Mouse (Mus musculus) midbrain, postnatal 0 days (tissue): ENCODE data around the gene Uso1. TPM values are rescaled to one million over a fixed set of nuclear protein-coding genes. Genes with fewer than 3 reads are reported as not detected.
A peak's percentile ranks its signal among the peaks of the same experiment; 100 is the strongest.

ENCODE experiments used
- ATAC-seq: fragments of 200-750 bp; cut with Nextera tagmentation; 2 replicates; pipeline ENCODE4 v1.8.0; 2017; ENCODE audit warnings: moderate number of reproducible peaks, mild to moderate bottlenecking, moderate TSS enrichment, moderate library complexity; ENCODE audit not compliant: low FRiP score
- DNase-seq: peaks from one replicate; pipeline ENCODE4 v3.0.0-alpha.2; 2015; ENCODE audit warnings: low spot score
- H3K27ac ChIP-seq: fragments of 300-500 bp; sonication (generic); 2 replicates; pipeline ENCODE4 v1.5.1; 2014; ENCODE audit warnings: low read depth, mild to moderate bottlenecking, low read length, mixed read lengths
- H3K27me3 ChIP-seq: fragments of 300-500 bp; sonication (generic); 2 replicates; pipeline ENCODE4 v1.6.1; 2014; ENCODE audit warnings: low read length, control low read depth, mixed read lengths; ENCODE audit not compliant: insufficient read depth
- H3K36me3 ChIP-seq: fragments of 300-500 bp; sonication (generic); 2 replicates; pipeline ENCODE4 v1.6.1; 2014; ENCODE audit warnings: low read length, control low read depth, mixed read lengths; ENCODE audit not compliant: insufficient read depth
- H3K4me1 ChIP-seq: fragments of 300-500 bp; sonication (generic); 2 replicates; pipeline ENCODE4 v1.6.1; 2014; ENCODE audit warnings: mild to moderate bottlenecking, control low read depth, antibody characterized with exemption, low read length, mixed read lengths; ENCODE audit not compliant: insufficient read depth
- H3K4me2 ChIP-seq: fragments of 300-500 bp; sonication (generic); 2 replicates; pipeline ENCODE4 v1.6.1; 2014; ENCODE audit warnings: low read depth, mild to moderate bottlenecking, low read length, mixed read lengths; ENCODE audit not compliant: poor library complexity, severe bottlenecking
- H3K4me3 ChIP-seq: fragments of 300-500 bp; sonication (generic); 2 replicates; pipeline ENCODE4 v1.5.1; 2014; ENCODE audit warnings: low read depth, mild to moderate bottlenecking, low read length, moderate library complexity
- H3K9ac ChIP-seq: fragments of 300-500 bp; sonication (generic); replicated peaks from 2 replicates; pipeline ENCODE4 v1.6.1; 2014; ENCODE audit warnings: mild to moderate bottlenecking, low read length, moderate library complexity, mixed read lengths; ENCODE audit not compliant: poor library complexity, severe bottlenecking
- H3K9me3 ChIP-seq: fragments of 300-500 bp; sonication (generic); 2 replicates; pipeline ENCODE4 v1.6.1; 2016; ENCODE audit warnings: low read length, control low read depth
- CTCF ChIP-seq: IDR thresholded peaks from 2 replicates; pipeline ENCODE4 v1.5.1; 2016; ENCODE audit warnings: antibody characterized with exemption, mild to moderate bottlenecking
- WGBS: fragments of 180-500 bp; shearing (Covaris S2); extraction: QIAGEN DNeasy Blood & Tissue Kit; methylation state at CpG from one replicate; pipeline ENCODE4 v1.1.7; 2014; 5-methylcytosine and 5-hydroxymethylcytosine counted together
- polyA plus RNA-seq: library from polyadenylated mRNA; unstranded; fragments of >200 nt; fragmentation: Nextera tagmentation; extraction: Ambion mirVana; gene quantifications from 2 replicates; pipeline ENCODE4 v1.2.1, GENCODE M21; 2015
- total RNA-seq: library from RNA; depleted of rRNA; stranded (reverse); fragments of >200 nt; gene quantifications from 2 replicates; pipeline ENCODE4 v1.2.3, GENCODE M21; 2014

The Uso1 gene
- total and polyA plus RNA-seq, 2 experiments from 2014 or later, result 22.4 to 27.0 TPM

DNA sequence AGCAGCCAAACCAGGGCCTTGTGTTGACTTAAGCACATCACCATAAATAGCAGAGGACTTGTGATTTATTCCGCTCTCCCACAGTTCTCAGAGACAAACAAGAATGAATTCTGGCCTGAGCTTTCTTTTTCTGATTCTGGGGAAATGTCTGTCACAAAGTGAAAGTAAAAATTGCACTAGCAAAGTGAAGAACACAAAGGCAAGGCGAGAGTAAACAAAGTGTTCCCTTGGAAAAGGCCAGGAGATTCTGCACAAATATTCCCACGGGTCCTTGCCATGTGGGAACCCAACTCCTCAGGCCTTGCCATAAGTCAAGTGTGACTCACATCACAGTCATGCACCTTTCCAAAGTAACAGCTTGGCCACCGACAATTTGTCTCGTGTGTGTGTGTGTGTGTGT is 68.0 kb downstream of the Uso1 start:
- no peak overlapping the region for H3K27ac ChIP-seq
- no peak for DNase-seq

DNA sequence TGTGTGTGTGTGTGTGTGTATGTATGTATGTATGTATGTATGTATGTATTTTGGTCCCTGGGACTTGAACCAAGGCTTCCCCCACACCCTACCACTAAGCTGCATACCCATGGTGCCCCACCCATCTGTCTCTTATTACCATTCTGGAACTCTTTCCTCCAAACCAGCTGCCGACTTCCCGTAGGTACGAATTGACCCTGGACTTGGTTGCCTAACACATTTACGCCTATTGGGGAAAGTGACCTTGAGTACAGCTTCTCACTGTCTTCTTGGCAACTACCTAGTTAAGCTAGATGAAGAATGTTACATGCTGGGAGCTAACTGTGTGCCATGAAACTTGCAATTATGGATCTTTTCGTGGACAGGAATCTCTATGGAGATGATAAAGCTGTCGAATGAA is 68.4 kb downstream of the Uso1 start:
- Histone ChIP-seq H3K4me2 (no peak overlapping the region), H3K27me3 (no peaks in the 10 kb centered on the region), H3K4me3 (no peak overlapping the region), H3K4me1 (no peaks in the 10 kb centered on the region), H3K9ac (no peak overlapping the region), H3K9me3 (no peaks in the 10 kb centered on the region), H3K36me3 (peaks cover 24% of the 10 kb centered on the region), H3K27ac (no peak overlapping the region)
- no peak for TF ChIP-seq CTCF
- WGBS, result 95% methylated on average over 6 of the region's 6 CpGs
- DNase-seq, result no peak
- ATAC-seq, result no peak

More for the DNA sequence above, 68.0 kb downstream of the Uso1 start:
- Histone ChIP-seq H3K36me3 (peaks cover 26% of the 10 kb centered on the region), H3K9ac (no peak overlapping the region), H3K9me3 (no peaks in the 10 kb centered on the region), H3K27me3 (no peaks in the 10 kb centered on the region), H3K4me3 (no peak overlapping the region), H3K4me2 (no peak overlapping the region), H3K4me1 (no peaks in the 10 kb centered on the region)
- no peak for ATAC-seq
- TF ChIP-seq CTCF, result no peak
- WGBS, result 93% methylated on average over 5 of the region's 5 CpGs

DNA sequence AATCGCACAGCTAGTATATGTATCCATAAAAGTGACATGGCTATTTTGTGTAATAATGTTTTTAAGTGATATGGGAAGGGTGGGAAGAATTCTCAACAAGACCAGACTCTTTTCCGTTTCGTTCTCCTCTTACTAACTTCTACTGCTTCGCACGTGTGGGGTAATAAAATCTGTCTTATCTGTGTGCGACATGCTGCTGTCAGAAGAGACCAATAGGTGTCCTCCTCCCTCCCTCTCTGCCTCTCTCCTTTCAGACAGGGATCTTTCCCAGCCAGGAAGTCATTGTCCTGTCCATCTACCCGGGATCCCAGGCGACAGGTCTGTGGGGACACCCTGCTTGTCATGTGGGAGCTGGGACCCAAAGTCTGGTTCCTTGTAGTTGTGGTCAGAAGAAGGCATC is 72.5 kb downstream of the Uso1 start:
- no peak overlapping the region for H3K9ac ChIP-seq
- H3K36me3 ChIP-seq, result no peaks in the 10 kb centered on the region; the same call in 1 of the 2 replicates
- no peaks in the 10 kb centered on the region for H3K9me3 ChIP-seq
- TF ChIP-seq CTCF, result no peak
- no peak overlapping the region for H3K4me3 ChIP-seq
- H3K4me2 ChIP-seq, result no peak overlapping the region
- no peaks in the 10 kb centered on the region for H3K27me3 ChIP-seq
- WGBS, result 82% methylated on average over 8 of the region's 8 CpGs
- no peaks in the 10 kb centered on the region for H3K4me1 ChIP-seq
- DNase-seq, result no peak
- H3K27ac ChIP-seq, result no peak overlapping the region
- no peak for ATAC-seq

DNA sequence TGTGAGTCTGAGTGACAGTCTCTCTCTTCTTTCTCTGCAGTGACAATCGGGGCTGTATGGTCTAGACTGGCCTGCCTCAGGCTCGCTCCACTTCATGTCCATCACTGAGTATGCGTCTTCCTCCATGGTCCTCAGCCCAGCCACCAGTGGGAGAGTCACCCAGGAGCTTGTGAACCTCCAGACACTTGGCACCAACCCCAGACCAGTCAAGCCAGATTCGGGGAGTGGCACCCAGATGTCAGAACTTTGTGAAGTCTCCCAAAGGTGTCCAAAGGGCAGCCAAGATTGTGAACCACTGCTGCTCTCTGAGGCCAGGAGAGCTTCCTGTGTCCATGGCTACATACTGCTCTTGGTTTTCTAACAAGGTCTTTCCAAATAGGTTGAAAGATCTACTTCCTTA is 74.5 kb downstream of the Uso1 start:
- Histone ChIP-seq H3K9me3 (no peaks in the 10 kb centered on the region), H3K36me3 (no peaks in the 10 kb centered on the region), H3K4me2 (no peak overlapping the region), H3K4me1 (no peaks in the 10 kb centered on the region), H3K27me3 (no peaks in the 10 kb centered on the region), H3K27ac (no peak overlapping the region), H3K9ac (no peak overlapping the region), H3K4me3 (no peak overlapping the region)
- no peak for TF ChIP-seq CTCF
- ATAC-seq (no peak), DNase-seq (no peak)
- WGBS, result 94% methylated on average over 4 of the region's 4 CpGs

DNA sequence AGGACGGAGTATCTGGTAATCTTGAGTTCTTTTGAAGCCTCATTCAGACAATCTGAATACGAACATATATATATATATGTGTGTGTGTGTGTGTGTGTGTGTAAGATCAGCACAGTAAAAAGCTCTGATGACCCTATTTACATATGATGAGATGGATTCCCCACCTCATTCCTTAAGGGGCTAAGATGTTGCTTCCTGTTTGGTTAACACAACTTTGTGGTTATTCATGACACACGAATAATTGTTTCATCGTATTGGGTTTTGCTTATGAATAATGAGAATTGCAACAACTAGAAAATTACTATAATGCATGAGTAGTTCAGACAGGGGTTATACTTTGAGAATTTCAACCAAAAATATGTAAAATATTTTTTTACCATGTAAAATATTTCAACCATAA is 77.6 kb downstream of the Uso1 start, which contains the start of gene U90926:
U90926 (minus strand) TSS at position 101 of the 400 bp plus-strand sequence.
- WGBS, result 93% methylated on average over 4 of the region's 4 CpGs
- Histone ChIP-seq H3K4me3 (no peak within 1 kb of the TSS), H3K27me3 (no peaks in the 10 kb centered on the region), H3K4me2 (no peak within 1 kb of the TSS), H3K27ac (no peak within 1 kb of the TSS), H3K36me3 (no peaks in the 10 kb centered on the region), H3K9me3 (no peaks in the 10 kb centered on the region), H3K4me1 (peaks cover 5% of the 10 kb centered on the region; the same call in 1 of the 2 replicates), H3K9ac (no peak within 1 kb of the TSS)
- DNase-seq (no peak), ATAC-seq (no peak)
- no peak for TF ChIP-seq CTCF

DNA sequence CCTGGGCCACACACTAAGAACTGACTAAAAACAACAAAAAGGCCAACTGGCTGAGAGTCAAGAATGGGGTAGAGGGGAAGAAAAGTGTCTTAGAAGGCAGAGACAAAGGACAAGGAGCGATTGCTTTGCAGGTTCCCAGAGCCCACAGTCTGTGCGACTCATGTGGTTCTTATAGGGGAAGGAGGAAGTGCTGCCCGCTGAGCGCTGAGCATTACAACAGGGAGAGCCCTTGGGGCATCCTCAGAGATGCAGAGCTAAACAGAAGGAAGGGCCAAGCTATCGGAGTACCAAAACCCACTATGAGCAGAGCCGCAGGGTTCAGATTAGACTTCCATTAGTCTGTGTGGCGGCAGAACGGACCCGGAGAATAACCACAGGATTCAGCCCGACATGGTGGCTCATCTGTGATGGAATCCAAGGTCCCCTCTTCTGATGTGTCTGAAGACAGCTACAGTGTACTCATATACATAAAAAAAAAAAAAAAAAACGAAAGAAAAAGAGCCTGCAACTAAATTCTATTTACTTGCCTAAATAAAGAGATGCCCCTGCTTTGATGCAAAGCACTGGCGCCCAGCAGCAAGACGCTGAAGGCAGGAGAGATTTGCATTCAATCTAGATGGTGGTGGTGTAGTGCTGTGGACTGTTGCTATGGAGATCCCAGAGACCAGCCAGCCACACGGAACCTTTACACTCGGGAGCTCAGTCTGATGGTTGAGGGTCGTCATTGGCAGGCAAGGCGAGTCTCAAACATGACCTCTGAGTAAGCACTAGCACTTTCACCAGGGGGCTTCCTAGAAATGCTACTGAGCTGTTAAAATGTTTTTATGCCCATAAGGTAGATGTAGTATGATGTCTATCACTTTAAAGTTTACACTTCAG is 81.4 kb downstream of the Uso1 start:
- Histone ChIP-seq H3K9ac (no peak overlapping the region), H3K36me3 (no peaks in the 10 kb centered on the region), H3K27ac (peak overlapping the region; percentile 68), H3K4me1 (peaks cover 5% of the 10 kb centered on the region; the same call in 1 of the 2 replicates), H3K9me3 (no peaks in the 10 kb centered on the region), H3K4me3 (no peak overlapping the region), H3K4me2 (peak overlapping the region; percentile 26; the same call in 1 of the 2 replicates), H3K27me3 (no peaks in the 10 kb centered on the region)
- TF ChIP-seq CTCF, result no peak
- ATAC-seq (peak; percentile 86), DNase-seq (peak; percentile 58)
- 21% methylated on average over 17 of the region's 17 CpGs for WGBS
